Mouse (Mus musculus) bone marrow, adult 2 months (tissue): ENCODE measurements around the gene Hjurp.

Source experiments
- CTCF ChIP-seq: fragments of 200-500 bp; IDR thresholded peaks from 2 replicates; pipeline ENCODE4 v1.5.1; 2011; ENCODE audit warnings: low read length, control low read depth; ENCODE audit not compliant: control insufficient read depth, insufficient read depth
- POLR2A ChIP-seq: fragments of 200-500 bp; IDR thresholded peaks from 2 replicates; pipeline ENCODE4 v1.6.1; 2011; ENCODE audit warnings: low read depth, mild to moderate bottlenecking, control low read depth, low read length, borderline replicate concordance; ENCODE audit not compliant: control insufficient read depth

DNA sequence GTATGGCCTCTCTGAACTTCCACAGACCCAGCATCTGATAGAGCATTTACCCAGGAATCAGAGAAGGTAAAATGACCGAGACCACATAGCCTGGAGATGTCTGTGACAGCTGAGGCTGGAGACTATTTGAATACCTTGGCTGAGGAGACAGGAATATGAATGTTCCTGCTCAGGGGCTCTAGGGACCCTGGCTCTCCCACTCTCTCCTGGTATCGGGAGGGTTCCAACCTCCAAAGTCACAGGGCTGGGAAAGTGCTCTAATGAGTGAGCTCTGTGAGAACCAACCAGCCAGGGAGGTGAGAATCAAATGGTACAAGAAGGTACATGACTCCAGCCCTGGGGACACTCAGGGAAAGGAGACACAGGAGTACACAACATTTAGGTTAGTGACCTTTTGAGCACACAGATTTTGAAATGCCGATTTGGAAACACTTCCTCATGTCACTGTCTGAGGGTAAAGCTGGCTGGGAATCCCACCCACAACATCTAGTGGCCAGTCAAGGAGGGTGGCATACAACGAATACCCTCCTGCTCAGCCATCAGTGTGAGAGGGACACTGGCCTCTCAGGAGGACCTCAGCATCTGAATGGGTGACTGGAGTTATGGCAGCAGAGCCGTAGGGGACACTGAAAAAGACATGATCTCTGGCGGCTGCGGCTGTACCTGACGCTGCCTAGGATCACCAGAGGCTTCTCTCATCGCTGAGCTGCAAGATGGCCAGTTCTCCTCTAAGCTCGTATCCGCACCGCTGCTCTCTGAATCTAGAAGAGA, 7.7 kb downstream of the Hjurp start:
- TF ChIP-seq CTCF, result no peak
- TF ChIP-seq POLR2A, result no peak
